Mouse (Mus musculus): ENCODE measurements around the gene Grifin. TPM values are rescaled to one million over a fixed set of nuclear protein-coding genes. Genes with fewer than 3 reads are reported as not detected.
A peak's percentile ranks its signal among the peaks of the same experiment; 100 is the strongest.

Grifin gene
- polyA plus RNA-seq, 1 experiment from 2014 or later, result not detected

DNA sequence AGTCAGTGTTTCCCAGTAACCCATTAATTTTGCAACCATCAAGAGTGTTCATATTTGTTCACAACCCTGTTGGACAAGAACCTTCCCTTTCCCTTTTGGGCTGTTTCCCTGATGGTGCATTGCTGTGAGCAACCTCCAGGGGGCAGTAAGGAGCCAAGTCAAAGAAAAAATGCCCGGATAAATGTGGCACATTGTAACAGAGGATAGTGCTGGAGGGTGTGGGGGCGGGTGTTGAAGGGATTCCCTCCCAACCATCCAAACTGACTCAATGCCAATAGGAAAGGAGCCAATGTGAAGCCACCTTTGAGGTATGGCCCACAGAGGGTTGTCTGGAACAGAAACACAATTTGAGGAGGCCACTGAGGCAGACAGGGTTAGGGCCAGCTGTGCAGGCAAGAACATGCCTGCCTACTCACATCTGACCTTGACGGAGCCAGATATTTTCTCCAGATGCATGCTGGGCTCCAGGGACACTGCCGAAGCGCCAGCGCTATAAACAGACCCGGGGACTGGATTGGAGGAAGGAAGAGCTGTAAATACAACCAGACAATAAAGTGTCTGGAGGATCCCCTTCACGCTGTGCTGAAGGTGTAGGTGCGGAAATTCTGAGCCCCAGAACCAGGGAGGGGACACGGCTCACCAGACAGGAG, 3.6 kb upstream of the Grifin start:
- Histone ChIP-seq H3K4me3 (ENCODE audit: low read depth, low read length) (no peak overlapping the region), H3K27me3 (ENCODE audit: control insufficient read depth, insufficient read depth, low read length) (no peaks in the 10 kb centered on the region), H3K9ac (ENCODE audit: low read length) (peak overlapping the region; percentile 18; the same call in 1 of the 2 replicates), H3K36me3 (ENCODE audit: control insufficient read depth, insufficient read depth, low read length) (no peaks in the 10 kb centered on the region), H3K4me1 (ENCODE audit: control insufficient read depth, insufficient read depth, low read length) (peaks cover 7% of the 10 kb centered on the region), H3K27ac (ENCODE audit: low read depth, low read length) (no peak overlapping the region), H3K9me3 (ENCODE audit: control insufficient read depth, low read length) (no peaks in the 10 kb centered on the region), H3K4me2 (ENCODE audit: low read depth) (no peak overlapping the region)
- 0 out of 2 replicates have a peak, but pooled peaks have one; percentile 15 for ATAC-seq (ENCODE audit: insufficient read depth, low FRiP score, low TSS enrichment)
- 22% methylated on average over 10 of the region's 10 CpGs for WGBS
- DNase-seq (ENCODE audit: low spot score), result peak; percentile 71

DNA sequence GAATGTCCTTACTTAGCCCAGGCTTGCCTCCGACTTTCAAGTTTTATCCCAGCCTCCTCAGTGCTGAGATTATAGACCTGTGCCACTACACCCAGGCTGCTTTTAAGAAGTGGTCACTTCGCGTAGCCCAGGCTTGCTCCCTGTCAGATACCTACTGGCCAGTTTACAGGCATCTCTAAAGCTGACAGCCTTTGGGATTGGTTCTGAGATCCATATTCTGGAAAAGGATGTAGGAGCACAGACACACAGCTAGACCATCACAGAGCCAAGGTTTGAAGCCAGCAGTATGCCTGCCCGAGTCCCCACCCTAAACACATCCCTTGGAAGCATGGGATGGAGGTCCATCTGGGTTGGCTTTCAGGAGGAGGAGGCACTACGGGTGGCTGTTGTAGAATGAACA, 2.9 kb upstream of the Grifin start:
- Histone ChIP-seq H3K36me3 (ENCODE audit: control insufficient read depth, insufficient read depth, low read length) (no peaks in the 10 kb centered on the region), H3K4me1 (ENCODE audit: control insufficient read depth, insufficient read depth, low read length) (peaks cover 7% of the 10 kb centered on the region), H3K9me3 (ENCODE audit: control insufficient read depth, low read length) (no peaks in the 10 kb centered on the region), H3K27ac (ENCODE audit: low read depth, low read length) (no peak overlapping the region), H3K4me3 (ENCODE audit: low read depth, low read length) (no peak overlapping the region), H3K9ac (ENCODE audit: low read length) (no peak overlapping the region), H3K27me3 (ENCODE audit: control insufficient read depth, insufficient read depth, low read length) (no peaks in the 10 kb centered on the region), H3K4me2 (ENCODE audit: low read depth) (no peak overlapping the region)
- DNase-seq (ENCODE audit: low spot score) (no peak), ATAC-seq (ENCODE audit: insufficient read depth, low FRiP score, low TSS enrichment) (no peak)
- 92% methylated on average over 5 of the region's 5 CpGs for WGBS

GRCm38 (mm10) chr5:140567321-140567720, 2.5 kb upstream of the Grifin start:
- H3K36me3 ChIP-seq (ENCODE audit: control insufficient read depth, insufficient read depth, low read length), result no peaks in the 10 kb centered on the region

DNA sequence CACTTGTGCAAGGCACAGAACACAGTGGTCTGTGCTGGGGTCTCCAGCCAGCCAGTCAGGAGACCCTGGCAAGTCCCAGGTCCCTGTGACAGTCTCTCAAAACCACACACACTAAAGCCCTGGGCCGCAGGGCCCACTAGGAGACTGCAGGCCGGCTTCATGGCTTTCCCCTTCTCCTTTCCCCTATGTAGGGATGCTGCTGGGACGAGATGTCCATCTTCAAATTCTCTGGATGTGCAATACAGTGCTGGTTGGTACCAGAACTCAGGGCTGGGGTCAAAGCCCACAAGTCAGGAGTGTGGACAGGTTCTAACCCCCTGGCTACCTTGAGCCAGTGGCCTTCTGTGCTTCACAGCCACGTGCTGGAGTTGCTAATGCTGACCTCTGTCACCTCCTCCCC, 1.4 kb upstream of the Grifin start:
- Histone ChIP-seq H3K9ac (ENCODE audit: low read length) (no peak overlapping the region), H3K4me1 (ENCODE audit: control insufficient read depth, insufficient read depth, low read length) (peaks cover 7% of the 10 kb centered on the region), H3K9me3 (ENCODE audit: control insufficient read depth, low read length) (no peaks in the 10 kb centered on the region), H3K27ac (ENCODE audit: low read depth, low read length) (no peak overlapping the region), H3K27me3 (ENCODE audit: control insufficient read depth, insufficient read depth, low read length) (no peaks in the 10 kb centered on the region), H3K36me3 (ENCODE audit: control insufficient read depth, insufficient read depth, low read length) (no peaks in the 10 kb centered on the region), H3K4me3 (ENCODE audit: low read depth, low read length) (no peak overlapping the region), H3K4me2 (ENCODE audit: low read depth) (no peak overlapping the region)
- WGBS, result 65% methylated on average over 4 of the region's 4 CpGs
- ATAC-seq (ENCODE audit: insufficient read depth, low FRiP score, low TSS enrichment), result no peak
- DNase-seq (ENCODE audit: low spot score), result no peak

More at GRCm38 (mm10) chr5:140567321-140567720, 2.5 kb upstream of the Grifin start:
- ATAC-seq (ENCODE audit: insufficient read depth, low FRiP score, low TSS enrichment) (no peak), DNase-seq (ENCODE audit: low spot score) (no peak)
- no peaks in the 10 kb centered on the region for H3K27me3 ChIP-seq (ENCODE audit: control insufficient read depth, insufficient read depth, low read length)
- H3K4me3 ChIP-seq (ENCODE audit: low read depth, low read length), result no peak overlapping the region
- no peak overlapping the region for H3K27ac ChIP-seq (ENCODE audit: low read depth, low read length)
- no peak overlapping the region for H3K4me2 ChIP-seq (ENCODE audit: low read depth)
- 55% methylated on average over 11 of the region's 11 CpGs for WGBS
- no peak overlapping the region for H3K9ac ChIP-seq (ENCODE audit: low read length)
- H3K9me3 ChIP-seq (ENCODE audit: control insufficient read depth, low read length), result no peaks in the 10 kb centered on the region
- peaks cover 7% of the 10 kb centered on the region for H3K4me1 ChIP-seq (ENCODE audit: control insufficient read depth, insufficient read depth, low read length)

DNA sequence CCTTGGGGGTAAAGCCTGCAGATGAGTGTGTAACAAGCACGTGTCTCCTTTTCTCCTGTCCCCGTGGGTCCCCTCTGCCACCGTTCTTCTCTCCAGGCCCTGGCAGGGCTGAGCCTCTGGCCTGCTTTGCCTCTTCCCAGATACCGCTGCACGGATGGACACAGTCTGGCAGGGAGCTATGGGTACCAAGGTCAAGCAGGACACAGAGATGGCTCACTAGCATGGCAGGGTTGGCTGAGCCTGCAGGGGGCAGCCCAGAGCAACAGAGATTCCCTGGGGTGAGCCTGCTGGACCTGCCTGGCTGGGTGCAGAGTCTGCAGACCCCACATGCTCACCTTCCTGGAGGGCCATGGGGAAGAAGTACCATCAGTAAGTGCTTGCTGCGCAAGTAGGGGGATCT, 985 bp upstream of the Grifin start:
- WGBS, result 70% methylated on average over 6 of the region's 6 CpGs
- DNase-seq (ENCODE audit: low spot score) (peak; percentile 62), ATAC-seq (ENCODE audit: insufficient read depth, low FRiP score, low TSS enrichment) (no peak)
- Histone ChIP-seq H3K9me3 (ENCODE audit: control insufficient read depth, low read length) (no peaks in the 10 kb centered on the region), H3K36me3 (ENCODE audit: control insufficient read depth, insufficient read depth, low read length) (no peaks in the 10 kb centered on the region), H3K4me1 (ENCODE audit: control insufficient read depth, insufficient read depth, low read length) (peaks cover 7% of the 10 kb centered on the region), H3K4me2 (ENCODE audit: low read depth) (no peak overlapping the region), H3K27ac (ENCODE audit: low read depth, low read length) (no peak overlapping the region), H3K4me3 (ENCODE audit: low read depth, low read length) (no peak overlapping the region), H3K27me3 (ENCODE audit: control insufficient read depth, insufficient read depth, low read length) (no peaks in the 10 kb centered on the region), H3K9ac (ENCODE audit: low read length) (no peak overlapping the region)

GRCm38 (mm10) chr5:140565451-140565850, 580 bp upstream of the Grifin start:
- 29% methylated on average over 5 of the region's 5 CpGs for WGBS
- Histone ChIP-seq H3K9me3 (ENCODE audit: control insufficient read depth, low read length) (no peaks in the 10 kb centered on the region), H3K27me3 (ENCODE audit: control insufficient read depth, insufficient read depth, low read length) (no peaks in the 10 kb centered on the region), H3K4me3 (ENCODE audit: low read depth, low read length) (no peak overlapping the region), H3K4me1 (ENCODE audit: control insufficient read depth, insufficient read depth, low read length) (peaks cover 7% of the 10 kb centered on the region), H3K9ac (ENCODE audit: low read length) (no peak overlapping the region), H3K36me3 (ENCODE audit: control insufficient read depth, insufficient read depth, low read length) (no peaks in the 10 kb centered on the region), H3K4me2 (ENCODE audit: low read depth) (no peak overlapping the region), H3K27ac (ENCODE audit: low read depth, low read length) (no peak overlapping the region)
- no peak for ATAC-seq (ENCODE audit: insufficient read depth, low FRiP score, low TSS enrichment)
- no peak for DNase-seq (ENCODE audit: low spot score)

DNA sequence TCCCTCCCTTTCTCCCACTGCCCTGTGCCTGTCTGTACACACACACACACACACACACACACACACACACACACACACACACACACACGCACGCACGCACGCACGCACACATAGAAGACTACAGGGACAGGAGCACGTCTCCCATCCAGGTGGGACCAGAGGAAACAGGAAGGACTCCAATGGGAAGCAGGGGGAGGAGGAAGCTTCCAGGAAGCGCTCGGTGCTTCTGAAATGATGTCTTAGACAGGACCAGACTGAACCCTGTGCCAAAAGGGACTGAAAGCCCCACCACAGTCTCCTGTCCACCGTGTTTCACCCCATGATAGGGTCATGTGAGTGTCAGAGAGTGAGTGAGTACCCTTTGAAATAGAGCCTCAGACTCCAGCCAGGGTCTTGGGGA, 2.3 kb downstream of the Grifin start:
- WGBS, result 86% methylated on average over 9 of the region's 9 CpGs
- ATAC-seq (ENCODE audit: insufficient read depth, low FRiP score, low TSS enrichment), result no peak

DNA sequence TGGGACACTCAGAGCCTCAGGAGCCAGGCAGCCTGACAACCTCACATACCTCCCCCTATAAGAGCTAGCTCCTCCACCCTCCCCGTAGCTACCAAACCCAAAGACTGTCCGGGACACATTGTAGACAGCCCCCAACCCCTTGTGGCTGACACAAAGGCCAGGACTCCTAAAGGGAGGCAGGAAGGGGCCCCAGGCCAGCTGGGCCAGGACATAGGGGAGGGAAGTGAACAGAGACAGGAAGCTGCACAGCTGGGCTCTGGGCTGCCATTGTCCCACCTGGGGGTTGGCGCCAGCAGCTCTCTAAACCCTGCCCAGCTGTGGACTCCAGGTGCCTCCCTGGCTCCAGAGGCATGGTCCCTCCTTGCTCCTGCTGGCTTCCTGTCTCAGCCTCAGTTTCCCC, 8.0 kb downstream of the Grifin start:
- no peak for DNase-seq (ENCODE audit: low spot score)
- H3K27me3 ChIP-seq (ENCODE audit: control insufficient read depth, insufficient read depth, low read length), result no peaks in the 10 kb centered on the region
- H3K4me2 ChIP-seq (ENCODE audit: low read depth), result no peak overlapping the region
- H3K9me3 ChIP-seq (ENCODE audit: control insufficient read depth, low read length), result no peaks in the 10 kb centered on the region
- no peaks in the 10 kb centered on the region for H3K36me3 ChIP-seq (ENCODE audit: control insufficient read depth, insufficient read depth, low read length)
- H3K27ac ChIP-seq (ENCODE audit: low read depth, low read length), result no peak overlapping the region
- no peak for ATAC-seq (ENCODE audit: insufficient read depth, low FRiP score, low TSS enrichment)
- no peak overlapping the region for H3K9ac ChIP-seq (ENCODE audit: low read length)
- no peaks in the 10 kb centered on the region for H3K4me1 ChIP-seq (ENCODE audit: control insufficient read depth, insufficient read depth, low read length)
- no peak overlapping the region for H3K4me3 ChIP-seq (ENCODE audit: low read depth, low read length)
- WGBS, result 50% methylated on average over 3 of the region's 3 CpGs

More for the DNA sequence above, 2.3 kb downstream of the Grifin start:
- Histone ChIP-seq H3K36me3 (ENCODE audit: control insufficient read depth, insufficient read depth, low read length) (no peaks in the 10 kb centered on the region), H3K27me3 (ENCODE audit: control insufficient read depth, insufficient read depth, low read length) (no peaks in the 10 kb centered on the region), H3K9me3 (ENCODE audit: control insufficient read depth, low read length) (no peaks in the 10 kb centered on the region), H3K4me3 (ENCODE audit: low read depth, low read length) (no peak overlapping the region), H3K9ac (ENCODE audit: low read length) (no peak overlapping the region), H3K27ac (ENCODE audit: low read depth, low read length) (no peak overlapping the region), H3K4me1 (ENCODE audit: control insufficient read depth, insufficient read depth, low read length) (peaks cover 4% of the 10 kb centered on the region; the same call in 1 of the 2 replicates), H3K4me2 (ENCODE audit: low read depth) (no peak overlapping the region)
- DNase-seq (ENCODE audit: low spot score), result no peak

GRCm38 (mm10) chr5:140553719-140554118, 11.2 kb downstream of the Grifin start:
- H3K4me2 ChIP-seq (ENCODE audit: low read depth), result no peak overlapping the region
- H3K9ac ChIP-seq (ENCODE audit: low read length), result no peak overlapping the region
- 88% methylated on average over 7 of the region's 7 CpGs for WGBS
- H3K27ac ChIP-seq (ENCODE audit: low read depth, low read length), result no peak overlapping the region
- H3K9me3 ChIP-seq (ENCODE audit: control insufficient read depth, low read length), result no peaks in the 10 kb centered on the region
- DNase-seq (ENCODE audit: low spot score), result no peak
- no peak overlapping the region for H3K4me3 ChIP-seq (ENCODE audit: low read depth, low read length)
- H3K27me3 ChIP-seq (ENCODE audit: control insufficient read depth, insufficient read depth, low read length), result no peaks in the 10 kb centered on the region
- ATAC-seq (ENCODE audit: insufficient read depth, low FRiP score, low TSS enrichment), result no peak
- H3K36me3 ChIP-seq (ENCODE audit: control insufficient read depth, insufficient read depth, low read length), result no peaks in the 10 kb centered on the region
- no peaks in the 10 kb centered on the region for H3K4me1 ChIP-seq (ENCODE audit: control insufficient read depth, insufficient read depth, low read length)
